Mouse (Mus musculus) olfactory bulb, adult 2 months (tissue): ENCODE data around the gene Otud3.

Source experiments
- CTCF ChIP-seq: fragments of 200-500 bp; IDR thresholded peaks from 2 replicates; pipeline ENCODE4 v1.5.1; 2012; ENCODE audit warnings: low read depth, mild to moderate bottlenecking, low read length, moderate library complexity; ENCODE audit not compliant: insufficient read depth
- POLR2A ChIP-seq: fragments of 200-500 bp; IDR thresholded peaks from 2 replicates; pipeline ENCODE4 v1.6.1; 2012; ENCODE audit warnings: mild to moderate bottlenecking, low read depth, low read length, moderate library complexity; ENCODE audit not compliant: insufficient read depth

- TF ChIP-seq CTCF = peak; percentile 60
- no peak for TF ChIP-seq POLR2A
Observed at GRCm38 (mm10) chr4:138884261-138884660, 29.5 kb downstream of the Otud3 start.
